Comparison of ENCODE assay signal across 11 mouse cellular contexts in the genomic region with DNA sequence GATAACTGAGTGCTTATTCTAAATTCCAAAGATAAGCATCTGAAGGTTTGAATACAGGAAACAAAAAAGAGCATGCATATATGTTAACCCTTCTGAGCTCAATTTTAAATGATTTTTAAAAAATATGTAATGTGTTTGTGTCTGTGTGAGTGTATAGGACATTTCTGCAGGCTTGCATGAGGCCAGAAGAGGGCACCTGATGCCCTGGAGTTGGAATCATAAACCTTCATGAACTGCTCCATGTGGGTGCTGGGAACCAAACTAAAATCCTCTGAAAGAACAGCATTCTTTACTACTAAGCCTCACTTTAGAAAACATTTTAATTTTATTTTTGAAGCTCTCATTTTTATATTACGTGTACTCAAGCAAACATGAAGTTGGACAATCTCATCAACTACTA. TPM values are rescaled to one million over a fixed set of nuclear protein-coding genes. Genes with fewer than 3 reads are reported as not detected.
DNase-seq lines count a peak whose midpoint lies in the region; ATAC-seq and TF ChIP-seq lines count a peak whose summit lies in the region.
"Had no signal": no experiment of that assay in that cellular context is flagged by ENCODE, and none has a peak within 500 bp of the region (broad histone marks: within the 10 kb centered on the region; RNA-seq: fewer than 3 reads in every experiment).

No protein-coding gene starts in this region.

- DNase-seq in forebrain, embryonic 10.5 days (ENCODE audit: extremely low spot score, low spot score), result no peak
- no peak for DNase-seq in liver, postnatal 0 days
- DNase-seq in spleen, postnatal 10 days (ENCODE audit: low spot score in 2 of 2), result no peak
- DNase-seq in urinary bladder, postnatal 10 days (ENCODE audit: low spot score), result no peak
- DNase-seq: layer of hippocampus, postnatal 36 days; right cerebral cortex, postnatal 4 days had no signal

- ATAC-seq in forebrain, embryonic 16.5 days, result no peak
- no peak for ATAC-seq in liver, postnatal 0 days
- no peak for ATAC-seq in liver, embryonic 12.5 days
- ATAC-seq in hindbrain, embryonic 16.5 days, result no peak
- no peak for ATAC-seq in neural tube, embryonic 15.5 days (ENCODE audit: low FRiP score)

- TF ChIP-seq CTCF in liver, postnatal 0 days (IDR thresholded peaks at IDR 0.05; ENCODE audit: low read depth), result no peak

- H3K4me3 ChIP-seq in forebrain, embryonic 10.5 days, result peak overlapping the region; percentile 94
- H3K4me3 ChIP-seq in forebrain, embryonic 16.5 days (replicated peaks; ENCODE audit: low read length), result no peak overlapping the region
- no peak overlapping the region for H3K4me3 ChIP-seq in liver, postnatal 0 days (ENCODE audit: low read depth, low read length)
- no peak overlapping the region for H3K4me3 ChIP-seq in liver, embryonic 12.5 days
- no peak overlapping the region for H3K4me3 ChIP-seq in hindbrain, embryonic 16.5 days (ENCODE audit: low read length)
- peak overlapping the region; percentile 1; the same call in 1 of the 2 replicates for H3K4me3 ChIP-seq in neural tube, embryonic 15.5 days (replicated peaks)
- H3K4me3 ChIP-seq: megakaryocyte, embryonic 14.5 days had no signal

- no peak overlapping the region for H3K4me2 ChIP-seq in forebrain, embryonic 16.5 days (ENCODE audit: low read length)
- peak overlapping the region; percentile 34; the same call in 1 of the 2 replicates for H3K4me2 ChIP-seq in liver, postnatal 0 days (ENCODE audit: low read depth, low read length)
- H3K4me2 ChIP-seq in liver, embryonic 12.5 days, result no peak overlapping the region
- H3K4me2 ChIP-seq in hindbrain, embryonic 16.5 days (ENCODE audit: low read length), result peak overlapping the region; percentile 30; the same call in 1 of the 2 replicates
- H3K4me2 ChIP-seq in neural tube, embryonic 15.5 days, result peak overlapping the region; percentile 39

- no peak overlapping the region for H3K9ac ChIP-seq in forebrain, embryonic 16.5 days (replicated peaks; ENCODE audit: low read depth, low read length)
- no peak overlapping the region for H3K9ac ChIP-seq in liver, postnatal 0 days (replicated peaks)
- H3K9ac ChIP-seq in liver, embryonic 12.5 days, result no peak overlapping the region
- H3K9ac ChIP-seq in hindbrain, embryonic 16.5 days (ENCODE audit: low read depth, low read length), result no peak overlapping the region
- no peak overlapping the region for H3K9ac ChIP-seq in neural tube, embryonic 15.5 days (replicated peaks)

- no peaks in the 10 kb centered on the region for H3K27me3 ChIP-seq in forebrain, embryonic 10.5 days (ENCODE audit: poor library complexity, severe bottlenecking)
- no peaks in the 10 kb centered on the region for H3K27me3 ChIP-seq in forebrain, embryonic 16.5 days (replicated peaks; ENCODE audit: control insufficient read depth, insufficient read depth, low read length)
- H3K27me3 ChIP-seq in liver, postnatal 0 days (ENCODE audit: insufficient read depth, low read length), result peaks cover 18% of the 10 kb centered on the region
- H3K27me3 ChIP-seq in liver, embryonic 12.5 days (replicated peaks), result peaks cover 46% of the 10 kb centered on the region
- no peaks in the 10 kb centered on the region for H3K27me3 ChIP-seq in hindbrain, embryonic 16.5 days (replicated peaks; ENCODE audit: control insufficient read depth, insufficient read depth, low read length)
- no peaks in the 10 kb centered on the region for H3K27me3 ChIP-seq in neural tube, embryonic 15.5 days (replicated peaks)

- H3K9me3 ChIP-seq in forebrain, embryonic 10.5 days, result no peaks in the 10 kb centered on the region
- H3K9me3 ChIP-seq in forebrain, embryonic 16.5 days (ENCODE audit: control insufficient read depth, low read length), result no peaks in the 10 kb centered on the region
- no peaks in the 10 kb centered on the region for H3K9me3 ChIP-seq in liver, postnatal 0 days (ENCODE audit: low read length)
- H3K9me3 ChIP-seq in liver, embryonic 12.5 days (replicated peaks), result no peaks in the 10 kb centered on the region
- H3K9me3 ChIP-seq in hindbrain, embryonic 16.5 days (ENCODE audit: control insufficient read depth, low read length), result no peaks in the 10 kb centered on the region
- no peaks in the 10 kb centered on the region for H3K9me3 ChIP-seq in neural tube, embryonic 15.5 days (replicated peaks)
- H3K9me3 ChIP-seq: megakaryocyte, embryonic 14.5 days had no signal

- H3K36me3 ChIP-seq in forebrain, embryonic 10.5 days (replicated peaks), result peaks cover 71% of the 10 kb centered on the region
- peaks cover 8% of the 10 kb centered on the region for H3K36me3 ChIP-seq in forebrain, embryonic 16.5 days (ENCODE audit: control insufficient read depth, insufficient read depth)
- H3K36me3 ChIP-seq in liver, postnatal 0 days (replicated peaks; ENCODE audit: insufficient read depth, low read length), result peaks cover 24% of the 10 kb centered on the region
- peaks cover 39% of the 10 kb centered on the region for H3K36me3 ChIP-seq in liver, embryonic 12.5 days
- peaks cover 10% of the 10 kb centered on the region for H3K36me3 ChIP-seq in hindbrain, embryonic 16.5 days (ENCODE audit: control insufficient read depth, insufficient read depth, low read length)
- peaks cover 21% of the 10 kb centered on the region for H3K36me3 ChIP-seq in neural tube, embryonic 15.5 days

- 95% methylated on average over 1 of the region's 1 CpGs for WGBS in forebrain, embryonic 10.5 days
- 97% methylated on average over 1 of the region's 1 CpGs for WGBS in forebrain, embryonic 16.5 days
- whole genome bisulfite sequencing in liver, postnatal 0 days (ENCODE audit: insufficient replicate concordance), result 74% methylated on average over 1 of the region's 1 CpGs
- WGBS in liver, embryonic 12.5 days (ENCODE audit: insufficient replicate concordance), result 80% methylated on average over 1 of the region's 1 CpGs
- 97% methylated on average over 1 of the region's 1 CpGs for WGBS in hindbrain, embryonic 16.5 days
- WGBS in neural tube, embryonic 15.5 days, result 98% methylated on average over 1 of the region's 1 CpGs

- H3K4me1 ChIP-seq in forebrain, embryonic 10.5 days, result peaks cover 49% of the 10 kb centered on the region
- peaks cover 20% of the 10 kb centered on the region for H3K4me1 ChIP-seq in forebrain, embryonic 16.5 days (replicated peaks; ENCODE audit: control insufficient read depth, insufficient read depth, low read length)
- H3K4me1 ChIP-seq in liver, postnatal 0 days (ENCODE audit: insufficient read depth), result peaks cover 16% of the 10 kb centered on the region
- peaks cover 32% of the 10 kb centered on the region for H3K4me1 ChIP-seq in liver, embryonic 12.5 days
- H3K4me1 ChIP-seq in hindbrain, embryonic 16.5 days (ENCODE audit: control insufficient read depth, insufficient read depth, low read depth, low read length), result peaks cover 21% of the 10 kb centered on the region
- peaks cover 32% of the 10 kb centered on the region for H3K4me1 ChIP-seq in neural tube, embryonic 15.5 days

- H3K27ac ChIP-seq in forebrain, embryonic 10.5 days, result no peak overlapping the region
- no peak overlapping the region for H3K27ac ChIP-seq in forebrain, embryonic 16.5 days (ENCODE audit: low read length)
- no peak overlapping the region for H3K27ac ChIP-seq in liver, postnatal 0 days (ENCODE audit: low read depth)
- H3K27ac ChIP-seq in liver, embryonic 12.5 days, result no peak overlapping the region
- H3K27ac ChIP-seq in hindbrain, embryonic 16.5 days (ENCODE audit: low read depth, low read length), result no peak overlapping the region
- no peak overlapping the region for H3K27ac ChIP-seq in neural tube, embryonic 15.5 days (replicated peaks)

- no peak for TF ChIP-seq EP300 in liver, postnatal 0 days (IDR thresholded peaks at IDR 0.05; ENCODE audit: low read depth)

RNA-seq across cellular contexts. Expression of gene Vim, which starts 3.7 kb away (rescaled TPM):
- 885 and 899 TPM in 2 replicates for polyA plus RNA-seq in forebrain, embryonic 10.5 days (2016; fragmentation: Nextera tagmentation; extraction: Ambion mirVana)
- polyA plus RNA-seq in forebrain, embryonic 16.5 days (2015; fragmentation: Nextera tagmentation; extraction: Ambion mirVana), result 408 and 544 TPM in 2 replicates
- 97.4 and 105 TPM in 2 replicates for polyA plus RNA-seq in liver, postnatal 0 days (2015; fragmentation: Nextera tagmentation; extraction: Ambion mirVana)
- 114 and 120 TPM in 2 replicates for polyA plus RNA-seq in liver, embryonic 12.5 days (2016; fragmentation: Nextera tagmentation; extraction: Ambion mirVana)
- 374 and 458 TPM in 2 replicates for polyA plus RNA-seq in hindbrain, embryonic 16.5 days (2015; fragmentation: Nextera tagmentation; extraction: Ambion mirVana)
- 441 and 489 TPM in 2 replicates for polyA plus RNA-seq in neural tube, embryonic 15.5 days (2015; fragmentation: Nextera tagmentation; extraction: Ambion mirVana)

RNA-seq across cellular contexts. Expression of gene Trdmt1, which starts 32.9 kb away (rescaled TPM):
- 8.4 and 10.1 TPM in 2 replicates for polyA plus RNA-seq in forebrain, embryonic 10.5 days (2016; fragmentation: Nextera tagmentation; extraction: Ambion mirVana)
- 8.3 and 9.6 TPM in 2 replicates for polyA plus RNA-seq in forebrain, embryonic 16.5 days (2015; fragmentation: Nextera tagmentation; extraction: Ambion mirVana)
- polyA plus RNA-seq in liver, postnatal 0 days (2015; fragmentation: Nextera tagmentation; extraction: Ambion mirVana), result 4.1 and 4.4 TPM in 2 replicates
- polyA plus RNA-seq in liver, embryonic 12.5 days (2016; fragmentation: Nextera tagmentation; extraction: Ambion mirVana), result 6.3 and 6.6 TPM in 2 replicates
- polyA plus RNA-seq in hindbrain, embryonic 16.5 days (2015; fragmentation: Nextera tagmentation; extraction: Ambion mirVana), result 6.7 and 8.6 TPM in 2 replicates
- polyA plus RNA-seq in neural tube, embryonic 15.5 days (2015; fragmentation: Nextera tagmentation; extraction: Ambion mirVana), result 8.8 and 9.7 TPM in 2 replicates

Comparison
In these comparisons a context has a peak if more than half of its experiments do, and no peak if none do; other contexts are left out.
1. H3K4me3 ChIP-seq: peak in forebrain, embryonic 10.5 days (single experiment) and neural tube, embryonic 15.5 days (single experiment); none in forebrain, embryonic 16.5 days (single experiment), liver, postnatal 0 days (single experiment), liver, embryonic 12.5 days (single experiment) and hindbrain, embryonic 16.5 days (single experiment).
2. H3K4me2 ChIP-seq: peak in liver, postnatal 0 days (single experiment), hindbrain, embryonic 16.5 days (single experiment) and neural tube, embryonic 15.5 days (single experiment); none in forebrain, embryonic 16.5 days (single experiment) and liver, embryonic 12.5 days (single experiment).